Mouse (Mus musculus) skeletal muscle tissue, adult 2 months (tissue): ENCODE results near the gene Lix1l.
"Not testable (repeated sequence)": the region's sequence is repeated elsewhere in the genome, so short reads cannot be mapped to it uniquely, and the experiment has no call there.

Experiments used
- DNase-seq: peaks from one replicate; pipeline ENCODE4 v3.0.0-alpha.2; 2012; ENCODE audit warnings: low read depth, low spot score

The Lix1l gene

DNA sequence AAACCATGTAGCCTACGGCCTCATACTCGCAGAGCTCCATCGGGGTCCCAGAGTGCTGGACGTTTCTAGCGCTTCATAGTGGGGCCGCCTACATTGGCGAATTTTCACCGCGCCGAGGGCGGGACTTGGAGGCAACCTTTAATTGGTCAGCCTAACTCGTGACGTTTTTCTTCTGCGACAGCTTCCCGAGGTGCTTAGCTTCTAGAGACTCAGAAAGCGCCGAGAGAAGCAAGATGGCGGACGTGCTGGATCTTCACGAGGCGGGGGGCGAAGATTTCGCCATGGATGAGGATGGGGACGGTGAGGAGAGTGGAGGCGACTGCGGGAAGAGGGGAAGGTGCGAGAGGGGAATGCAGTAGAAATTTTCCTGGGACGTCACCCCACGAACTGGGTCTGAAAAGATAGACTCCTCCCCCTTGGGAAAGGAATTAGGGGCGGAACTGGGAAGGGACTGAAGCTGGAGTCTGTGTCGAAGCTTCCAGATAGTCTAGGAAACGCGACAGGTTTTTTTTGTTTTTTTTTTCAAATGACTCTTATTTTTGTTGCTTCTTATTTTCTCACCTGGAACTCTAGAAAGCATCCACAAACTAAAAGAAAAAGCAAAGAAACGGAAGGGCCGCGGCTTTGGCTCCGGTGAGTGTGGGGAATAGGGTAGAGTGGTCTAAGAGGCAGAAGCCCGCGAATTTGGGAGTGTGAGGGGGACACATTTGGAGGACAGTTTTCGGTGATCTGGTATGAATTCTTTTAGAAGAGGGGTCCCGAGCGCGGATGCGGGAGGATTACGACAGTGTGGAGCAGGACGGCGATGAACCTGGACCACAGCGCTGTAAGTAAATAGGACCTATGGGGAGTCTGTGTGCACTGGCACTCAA lies 29.0 kb downstream of the Lix1l start, which contains the start of gene Rbm8a:
Rbm8a (plus strand) TSS at position 205 of the 872 bp plus-strand sequence.
- peak; percentile 97 for DNase-seq

DNA sequence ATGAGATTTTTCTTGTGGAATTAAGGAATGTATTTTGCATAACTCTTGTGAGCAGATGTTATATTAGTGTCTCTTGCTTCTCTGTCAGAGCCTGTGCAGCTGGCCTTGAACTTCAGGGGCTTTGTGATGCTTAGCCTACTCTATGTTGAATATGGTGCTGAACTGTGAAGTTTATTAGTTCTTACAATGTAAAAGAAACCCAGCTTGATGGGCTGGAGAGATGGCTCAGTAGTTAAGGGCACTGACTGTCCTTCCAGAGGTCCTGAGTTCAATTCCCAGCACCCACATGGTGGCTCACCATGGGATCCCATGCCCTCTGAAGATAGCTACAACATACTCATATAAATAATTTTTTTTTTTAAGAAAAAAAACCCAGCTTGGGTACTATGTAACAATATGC lies 31.1 kb downstream of the Lix1l start:
- no peak for DNase-seq

GRCm38 (mm10) chr3:96634015-96634414 lies 33.1 kb downstream of the Lix1l start:
- DNase-seq, result no peak

DNA sequence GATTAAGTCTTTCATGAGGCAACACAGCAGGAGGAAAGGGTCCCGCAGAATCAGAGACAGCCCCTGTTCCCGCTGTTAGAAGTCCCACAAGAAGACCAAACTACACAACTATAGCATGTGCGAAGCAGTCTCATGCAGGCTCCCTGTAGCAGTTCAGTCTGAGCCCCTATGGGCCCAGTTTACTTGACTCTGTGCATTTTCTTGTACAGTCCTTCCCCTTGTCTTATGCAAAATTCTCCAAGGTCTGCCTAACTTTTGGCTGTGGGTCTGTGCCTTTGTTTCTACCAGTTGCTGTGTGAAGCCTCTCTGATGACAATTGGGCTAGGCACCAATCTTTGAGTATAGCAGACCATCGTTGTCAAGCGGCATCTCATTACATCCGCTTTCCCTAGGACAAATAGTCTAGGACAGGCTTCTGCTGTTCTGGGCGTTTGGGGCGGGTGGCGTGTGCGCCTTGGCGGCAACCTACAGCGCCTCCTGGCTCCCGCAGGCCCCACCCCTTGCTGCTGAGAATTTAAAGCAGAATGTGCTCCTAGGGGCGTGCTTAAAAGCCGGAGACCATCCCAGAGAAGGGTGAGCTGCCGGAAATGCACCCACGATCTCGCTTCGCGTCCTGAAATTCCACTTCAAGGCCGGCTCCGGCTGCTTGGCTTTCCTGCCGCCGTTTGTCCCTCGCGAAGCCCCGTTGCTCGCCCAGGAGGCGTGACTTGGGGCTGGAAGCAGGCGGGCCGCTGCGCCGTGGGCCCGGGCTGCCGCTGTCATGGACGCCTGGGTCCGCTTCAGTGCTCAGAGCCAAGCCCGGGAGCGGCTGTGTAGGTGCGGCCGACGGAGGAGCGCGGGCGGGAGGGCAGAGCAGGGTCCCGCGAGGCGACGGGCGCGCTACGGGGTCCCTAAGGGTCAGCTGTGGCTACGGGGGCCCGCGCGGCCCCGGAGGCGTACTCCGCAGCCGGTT lies 34.3 kb downstream of the Lix1l start, which contains the start of the genes Pex11b and Gm42957:
Pex11b (plus strand) TSS at position 449 of the 952 bp plus-strand sequence.
Gm42957 (plus strand) TSS at position 547 of the 952 bp plus-strand sequence.
- peak; percentile 75 for DNase-seq

GRCm38 (mm10) chr3:96635906-96636305 lies 35.0 kb downstream of the Lix1l start:
- no peak for DNase-seq

GRCm38 (mm10) chr3:96636448-96636847 lies 35.5 kb downstream of the Lix1l start:
- no peak for DNase-seq

DNA sequence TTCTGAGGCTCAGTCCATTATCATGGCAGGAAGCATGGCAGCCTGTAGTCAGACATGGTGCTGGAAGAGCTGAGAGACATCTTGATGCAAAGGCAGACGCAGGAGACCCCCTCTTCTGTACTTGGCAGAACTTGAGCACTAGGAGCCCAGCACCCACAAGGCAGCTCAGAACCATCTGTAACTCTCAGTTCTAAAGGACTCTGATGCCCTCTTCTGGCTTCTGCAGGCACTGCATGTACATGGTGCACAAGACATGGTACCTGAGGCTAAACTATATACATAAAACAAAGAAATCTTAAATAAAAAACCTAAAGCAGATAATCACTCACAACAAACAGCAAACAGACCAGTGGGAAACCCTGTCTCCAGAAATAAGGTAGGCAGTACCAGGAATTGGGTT lies 38.3 kb downstream of the Lix1l start:
- peak; percentile 28 for DNase-seq

DNA sequence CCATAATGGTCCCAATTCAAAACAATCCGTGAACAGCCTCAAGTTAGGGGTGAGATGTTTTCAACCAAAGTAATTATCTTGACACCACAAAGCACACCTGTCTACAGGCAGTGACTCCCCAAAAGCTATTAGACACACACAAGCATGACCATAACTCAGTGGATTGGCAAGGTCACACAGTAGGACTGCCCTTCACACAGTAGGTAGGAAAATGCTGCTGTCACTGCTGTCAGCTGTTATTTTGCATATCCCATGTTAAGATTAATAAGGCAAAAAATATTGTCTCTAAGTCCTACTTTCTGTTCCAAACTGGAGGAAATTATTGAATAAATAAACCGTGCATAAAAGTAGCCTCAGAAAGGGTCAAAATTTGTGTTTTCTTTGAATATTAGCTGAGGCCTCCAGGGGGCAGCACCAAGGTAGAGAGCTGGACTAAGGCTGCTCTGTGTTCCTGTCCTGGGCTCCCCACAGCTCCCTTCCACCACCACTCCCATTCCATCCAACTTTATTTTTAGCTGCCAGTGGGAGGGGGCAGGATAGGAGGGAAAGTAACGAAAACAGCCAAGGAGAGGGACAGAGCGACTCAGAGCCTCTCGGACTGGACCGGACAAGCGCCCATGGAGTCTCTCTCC lies 44.2 kb downstream of the Lix1l start, which contains the start of gene Itga10:
Itga10 (plus strand) TSS at position 567 of the 632 bp plus-strand sequence.
- no peak for DNase-seq

DNA sequence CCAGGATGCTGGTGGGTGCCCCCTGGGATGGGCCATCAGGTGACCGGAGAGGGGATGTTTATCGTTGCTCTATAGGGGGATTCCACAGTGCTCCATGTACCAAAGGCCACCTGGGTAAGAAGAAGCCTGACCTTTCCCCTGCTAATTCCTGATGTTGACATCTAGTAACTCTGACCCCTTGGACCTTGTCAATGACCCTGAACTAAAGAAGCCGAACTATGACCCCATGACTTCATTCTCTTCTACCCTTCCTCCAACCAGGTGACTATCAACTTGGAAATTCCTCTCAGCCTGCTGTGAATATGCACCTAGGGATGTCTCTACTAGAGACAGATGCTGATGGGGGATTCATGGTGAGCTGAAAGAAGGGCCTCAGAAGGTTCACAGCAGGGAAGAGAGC lies 46.4 kb downstream of the Lix1l start:
- no peak for DNase-seq

DNA sequence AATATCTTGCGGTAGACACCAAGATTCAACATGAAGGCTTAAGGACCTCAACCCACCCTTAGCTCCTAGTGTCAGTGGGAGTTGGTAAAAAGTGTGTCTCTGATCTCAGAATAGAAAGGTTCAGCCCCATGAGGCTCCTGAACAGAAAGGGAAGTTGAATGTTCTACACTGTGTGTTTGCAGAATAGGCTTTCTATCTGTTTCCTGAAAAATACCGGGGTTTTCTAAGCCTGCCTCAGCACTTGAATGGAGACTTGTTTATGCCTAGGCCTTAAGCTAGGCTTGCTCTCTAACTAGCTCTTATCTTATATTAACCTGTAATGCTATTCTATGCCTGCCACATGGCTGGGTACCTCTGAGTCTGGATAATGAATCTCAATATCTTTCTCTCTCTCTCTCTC lies 60.0 kb downstream of the Lix1l start:
- no peak for DNase-seq

DNA sequence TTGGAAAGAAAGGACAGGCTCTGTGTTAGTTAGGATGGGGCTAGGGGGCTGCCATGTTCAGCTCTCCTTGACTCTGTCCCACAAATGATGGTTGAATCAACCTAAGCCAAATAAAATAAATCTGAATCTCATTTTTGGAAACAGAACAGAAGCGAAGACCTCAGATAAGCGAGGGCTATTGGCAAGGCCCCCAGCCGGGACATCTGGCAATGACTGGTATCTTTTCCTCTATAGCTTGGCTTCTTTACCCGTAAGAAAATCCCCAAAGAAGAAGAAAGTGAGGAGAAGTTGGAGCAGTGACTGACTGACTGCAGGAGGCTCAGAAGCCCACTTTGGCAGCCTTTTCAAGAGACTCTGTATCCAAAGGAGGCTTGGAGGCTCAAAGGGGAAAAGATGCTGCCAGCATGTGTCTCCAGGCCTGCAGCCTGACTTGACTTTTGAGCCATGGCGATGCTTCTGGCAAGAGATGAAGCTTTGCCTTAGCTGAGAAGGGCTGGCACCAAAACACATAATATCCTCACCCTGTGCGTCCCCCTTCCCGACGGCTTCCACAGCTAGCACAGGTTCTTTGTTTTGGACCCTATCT lies 61.9 kb downstream of the Lix1l start:
- DNase-seq, result no peak

- peak; percentile 68 for DNase-seq
Measured at GRCm38 (mm10) chr3:96663432-96664239, 62.7 kb downstream of the Lix1l start.

GRCm38 (mm10) chr3:96665732-96666363 lies 64.9 kb downstream of the Lix1l start:
- DNase-seq, result not testable (repeated sequence)

DNA sequence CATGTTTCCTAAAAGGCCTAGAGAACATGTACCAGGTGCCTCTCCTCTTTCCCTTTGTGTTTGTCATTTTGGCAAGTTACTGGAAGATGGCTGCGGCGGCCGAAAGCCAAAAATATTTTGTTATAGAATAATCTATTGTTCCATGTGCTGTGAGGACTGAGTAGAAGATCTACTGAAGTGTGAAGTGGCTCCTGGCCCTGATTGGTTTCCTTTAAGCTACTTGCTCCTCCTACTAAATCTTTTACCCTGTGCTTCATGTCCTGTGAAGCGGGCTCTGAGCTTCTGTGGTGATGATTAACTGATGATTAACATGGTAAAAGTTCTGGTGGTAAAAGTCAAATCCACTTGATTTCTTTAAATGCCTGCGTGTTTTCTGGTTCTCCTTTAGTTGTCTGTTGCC lies 66.0 kb downstream of the Lix1l start:
- DNase-seq, result no peak

GRCm38 (mm10) chr3:96667316-96667715 lies 66.4 kb downstream of the Lix1l start:
- no peak for DNase-seq

- DNase-seq, result no peak
Measured at GRCm38 (mm10) chr3:96668424-96669067, 67.6 kb downstream of the Lix1l start.

DNA sequence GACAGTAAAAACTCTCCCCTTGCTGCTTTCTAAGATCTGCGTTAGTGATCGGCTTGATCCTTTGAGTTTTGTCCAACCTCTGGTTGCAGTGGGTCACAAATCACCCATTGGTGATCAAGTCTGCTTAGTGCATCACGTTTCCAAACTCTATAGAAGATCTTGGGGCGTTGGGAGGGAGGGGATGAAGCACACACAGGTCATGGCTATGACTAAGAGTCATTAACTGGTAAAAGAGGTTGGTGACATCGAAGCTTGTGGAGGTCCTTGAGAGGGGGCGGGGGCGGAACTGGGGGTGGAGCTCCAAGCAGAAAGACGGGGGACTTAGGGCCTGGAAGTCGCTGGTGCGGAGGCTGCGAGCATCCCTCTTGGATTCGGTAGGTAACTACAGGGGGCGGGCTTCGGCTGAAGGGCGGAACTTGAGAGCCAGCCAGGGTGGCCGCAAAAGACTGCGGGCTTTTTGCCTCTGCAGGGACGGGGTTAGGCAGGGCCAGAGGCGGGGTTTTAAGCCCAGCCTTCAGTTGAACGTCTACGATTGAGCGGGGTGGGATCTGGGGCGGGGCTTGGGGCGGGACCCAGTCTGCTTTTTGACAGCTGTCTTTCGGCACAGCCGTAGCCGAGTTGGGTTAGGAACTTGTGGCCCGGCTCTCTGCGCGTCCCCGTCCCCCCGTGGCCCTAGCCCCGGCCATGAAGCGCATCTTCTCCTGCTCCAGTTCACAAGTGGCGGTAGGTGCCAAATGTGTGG lies 68.9 kb downstream of the Lix1l start, which contains the start of gene Ankrd35:
Ankrd35 (plus strand) TSS at position 405 of the 742 bp plus-strand sequence.
- DNase-seq, result peak; percentile 81

GRCm38 (mm10) chr3:96671519-96671918 lies 70.6 kb downstream of the Lix1l start:
- DNase-seq, result no peak
